Mouse (Mus musculus): ENCODE results near the gene Nphp1.

DNA sequence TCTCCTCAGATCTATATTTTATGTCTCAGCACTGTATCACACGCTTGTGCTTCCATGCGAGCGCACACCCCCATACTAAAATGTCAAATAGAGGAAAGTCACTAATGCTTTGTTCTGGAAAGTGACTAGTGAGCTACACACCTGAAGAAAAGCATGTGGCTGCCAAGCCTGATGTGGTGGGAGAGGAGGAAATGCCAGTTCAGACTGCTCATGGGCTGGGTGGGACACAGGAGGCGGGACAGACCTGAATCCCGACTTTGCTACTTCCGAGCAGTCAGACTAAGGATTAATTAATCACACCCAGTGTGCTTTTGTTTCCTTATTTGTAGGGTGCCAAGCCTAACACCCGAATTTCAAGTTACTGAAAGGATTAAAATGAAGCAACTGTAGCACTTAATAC lies 40.4 kb downstream of the Nphp1 start:
- TF ChIP-seq CTCF (conservative IDR thresholded peaks at IDR 0.05; ENCODE audit: insufficient read depth, insufficient read length, low read depth, low read length): no peak
- no peak for TF ChIP-seq POLR2A (IDR thresholded peaks at IDR 0.05; ENCODE audit: low read depth, low read length)

All from kidney, adult 2 months (tissue).